Mouse (Mus musculus): ENCODE data around the gene Anapc1. TPM values are rescaled to one million over a fixed set of nuclear protein-coding genes. Genes with fewer than 3 reads are reported as not detected.
A peak's percentile ranks its signal among the peaks of the same experiment; 100 is the strongest.

The Anapc1 gene
- polyA plus RNA-seq, 1 experiment from 2014 or later = 59.5 TPM

- WGBS = 88% methylated on average over 5 of the region's 5 CpGs
- Histone ChIP-seq H3K9me3 (ENCODE audit: control insufficient read depth, low read length) (no peaks in the 10 kb centered on the region; the same call in 1 of the 2 replicates), H3K4me2 (ENCODE audit: low read length) (no peak overlapping the region), H3K4me3 (replicated peaks; ENCODE audit: low read length) (no peak overlapping the region), H3K27me3 (replicated peaks; ENCODE audit: control insufficient read depth, insufficient read depth, low read length) (no peaks in the 10 kb centered on the region), H3K9ac (replicated peaks; ENCODE audit: low read depth, low read length) (no peak overlapping the region), H3K27ac (ENCODE audit: low read length) (no peak overlapping the region), H3K4me1 (replicated peaks; ENCODE audit: control insufficient read depth, insufficient read depth, low read length) (no peaks in the 10 kb centered on the region), H3K36me3 (ENCODE audit: control insufficient read depth, insufficient read depth) (no peaks in the 10 kb centered on the region)
- ATAC-seq = no peak
Measured at GRCm38 (mm10) chr2:128722106-128722710, 35.0 kb upstream of the Anapc1 start.

DNA sequence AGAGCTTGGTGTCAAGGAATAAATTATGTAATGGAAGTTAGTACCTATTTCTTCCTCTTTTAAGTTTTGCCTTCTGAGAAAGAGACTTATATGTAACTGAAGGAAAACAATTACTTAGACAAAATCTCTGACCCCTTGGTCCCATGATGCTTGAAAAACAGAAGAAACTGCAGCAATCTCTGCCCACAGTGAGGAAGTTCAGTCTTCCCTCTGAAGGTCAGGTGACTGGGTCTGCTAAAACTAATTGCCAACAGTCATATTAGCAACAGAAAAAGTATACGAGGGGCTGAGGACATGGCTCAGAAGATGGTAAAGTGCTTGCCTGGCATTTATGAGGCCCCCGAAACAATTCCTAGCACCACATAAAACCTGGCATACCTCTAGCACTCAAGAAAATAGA is 32.2 kb upstream of the Anapc1 start:
- no peak for ATAC-seq
- Histone ChIP-seq H3K4me1 (replicated peaks; ENCODE audit: control insufficient read depth, insufficient read depth, low read length) (no peaks in the 10 kb centered on the region), H3K27me3 (replicated peaks; ENCODE audit: control insufficient read depth, insufficient read depth, low read length) (no peaks in the 10 kb centered on the region), H3K4me2 (ENCODE audit: low read length) (no peak overlapping the region), H3K4me3 (replicated peaks; ENCODE audit: low read length) (no peak overlapping the region), H3K36me3 (ENCODE audit: control insufficient read depth, insufficient read depth) (no peaks in the 10 kb centered on the region), H3K9me3 (ENCODE audit: control insufficient read depth, low read length) (no peaks in the 10 kb centered on the region; the same call in 1 of the 2 replicates), H3K27ac (ENCODE audit: low read length) (no peak overlapping the region), H3K9ac (replicated peaks; ENCODE audit: low read depth, low read length) (no peak overlapping the region)
- 90% methylated on average over 2 of the region's 2 CpGs for WGBS

DNA sequence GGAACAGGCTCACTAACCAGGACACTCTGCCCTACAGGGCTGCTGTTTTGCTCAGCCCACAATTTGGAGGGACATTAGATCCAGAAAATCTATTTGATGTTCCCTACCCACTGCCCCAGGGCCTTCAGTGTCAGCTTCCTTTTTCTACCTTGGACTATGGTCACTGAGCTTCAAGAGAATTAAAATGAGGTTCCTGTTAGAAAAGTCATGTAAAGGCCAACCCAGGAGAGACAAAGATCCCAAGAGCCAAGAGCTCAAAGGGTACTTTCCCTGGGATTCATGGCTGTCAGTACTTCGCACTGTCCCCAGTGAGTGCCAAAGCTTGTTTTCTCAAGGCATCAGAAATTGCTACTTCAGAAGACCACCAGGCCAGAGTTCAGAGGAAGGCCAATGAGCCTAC is 28.8 kb upstream of the Anapc1 start:
- H3K4me3 ChIP-seq (replicated peaks; ENCODE audit: low read length) = no peak overlapping the region
- 91% methylated on average over 1 of the region's 1 CpGs for WGBS
- no peak overlapping the region for H3K27ac ChIP-seq (ENCODE audit: low read length)
- H3K4me1 ChIP-seq (replicated peaks; ENCODE audit: control insufficient read depth, insufficient read depth, low read length) = peaks cover 7% of the 10 kb centered on the region; the same call in 1 of the 2 replicates
- no peak overlapping the region for H3K4me2 ChIP-seq (ENCODE audit: low read length)
- no peaks in the 10 kb centered on the region for H3K36me3 ChIP-seq (ENCODE audit: control insufficient read depth, insufficient read depth)
- no peaks in the 10 kb centered on the region for H3K27me3 ChIP-seq (replicated peaks; ENCODE audit: control insufficient read depth, insufficient read depth, low read length)
- H3K9ac ChIP-seq (replicated peaks; ENCODE audit: low read depth, low read length) = no peak overlapping the region
- H3K9me3 ChIP-seq (ENCODE audit: control insufficient read depth, low read length) = no peaks in the 10 kb centered on the region
- ATAC-seq = no peak

DNA sequence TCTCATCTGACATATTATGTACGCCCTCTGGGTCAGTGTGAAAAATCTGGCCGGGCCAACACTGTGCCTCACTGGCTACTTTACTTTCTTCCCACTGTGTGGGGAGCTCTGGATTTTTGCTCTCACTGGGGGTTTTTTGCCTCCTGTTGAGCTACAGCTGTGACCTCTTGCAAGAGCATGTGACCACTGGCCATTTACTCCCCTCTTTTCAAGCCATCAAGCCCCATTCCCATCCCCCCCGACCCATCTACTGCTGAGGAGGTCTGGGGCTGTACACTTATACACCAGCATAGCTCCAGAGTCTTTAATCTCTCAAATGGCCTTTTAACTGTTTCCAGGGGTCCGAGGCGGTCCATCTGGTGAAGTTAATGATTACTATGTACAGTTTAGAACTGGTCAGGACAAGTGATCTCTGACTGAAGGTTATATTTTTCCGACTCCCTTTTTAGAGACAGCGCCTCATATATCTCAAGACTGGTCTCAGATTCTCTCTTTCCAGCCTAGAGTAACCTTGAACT is 27.6 kb upstream of the Anapc1 start:
- Histone ChIP-seq H3K27me3 (replicated peaks; ENCODE audit: control insufficient read depth, insufficient read depth, low read length) (no peaks in the 10 kb centered on the region), H3K4me3 (replicated peaks; ENCODE audit: low read length) (no peak overlapping the region), H3K9ac (replicated peaks; ENCODE audit: low read depth, low read length) (no peak overlapping the region), H3K4me2 (ENCODE audit: low read length) (no peak overlapping the region), H3K36me3 (ENCODE audit: control insufficient read depth, insufficient read depth) (no peaks in the 10 kb centered on the region), H3K4me1 (replicated peaks; ENCODE audit: control insufficient read depth, insufficient read depth, low read length) (peaks cover 7% of the 10 kb centered on the region; the same call in 1 of the 2 replicates), H3K27ac (ENCODE audit: low read length) (no peak overlapping the region), H3K9me3 (ENCODE audit: control insufficient read depth, low read length) (no peaks in the 10 kb centered on the region)
- ATAC-seq = no peak
- WGBS = 74% methylated on average over 7 of the region's 7 CpGs

- peaks cover 7% of the 10 kb centered on the region; the same call in 1 of the 2 replicates for H3K4me1 ChIP-seq (replicated peaks; ENCODE audit: control insufficient read depth, insufficient read depth, low read length)
- no peak overlapping the region for H3K9ac ChIP-seq (replicated peaks; ENCODE audit: low read depth, low read length)
- ATAC-seq = no peak
- no peaks in the 10 kb centered on the region for H3K36me3 ChIP-seq (ENCODE audit: control insufficient read depth, insufficient read depth)
- no peak overlapping the region for H3K27ac ChIP-seq (ENCODE audit: low read length)
- H3K4me3 ChIP-seq (replicated peaks; ENCODE audit: low read length) = no peak overlapping the region
- H3K9me3 ChIP-seq (ENCODE audit: control insufficient read depth, low read length) = no peaks in the 10 kb centered on the region
- 46% methylated on average over 5 of the region's 5 CpGs for WGBS
- no peak overlapping the region for H3K4me2 ChIP-seq (ENCODE audit: low read length)
- H3K27me3 ChIP-seq (replicated peaks; ENCODE audit: control insufficient read depth, insufficient read depth, low read length) = no peaks in the 10 kb centered on the region
Measured at GRCm38 (mm10) chr2:128713548-128714003, 26.4 kb upstream of the Anapc1 start.

DNA sequence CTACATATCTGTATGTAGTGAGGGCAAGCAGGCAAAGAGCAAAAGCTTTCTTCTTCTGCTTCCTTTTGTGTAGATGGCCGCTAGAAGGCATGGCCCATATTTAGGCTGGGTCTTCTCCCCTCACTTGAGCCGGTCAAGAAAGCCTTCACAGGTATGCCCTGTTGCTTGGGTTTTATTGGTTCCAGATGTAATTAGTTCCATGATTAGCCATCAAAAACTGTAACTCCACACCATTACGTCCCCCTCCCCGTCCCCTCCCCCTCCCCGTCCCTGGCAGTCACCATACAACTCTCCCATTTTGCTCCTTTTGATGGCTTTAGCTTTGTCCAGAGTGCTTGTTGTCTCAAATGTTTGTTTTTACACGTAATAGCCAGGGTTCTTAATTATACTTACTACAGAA is 25.7 kb upstream of the Anapc1 start:
- H3K9ac ChIP-seq (replicated peaks; ENCODE audit: low read depth, low read length) = no peak overlapping the region
- WGBS = 58% methylated on average over 6 of the region's 6 CpGs
- H3K9me3 ChIP-seq (ENCODE audit: control insufficient read depth, low read length) = no peaks in the 10 kb centered on the region
- no peak overlapping the region for H3K4me2 ChIP-seq (ENCODE audit: low read length)
- H3K4me3 ChIP-seq (replicated peaks; ENCODE audit: low read length) = no peak overlapping the region
- no peaks in the 10 kb centered on the region for H3K36me3 ChIP-seq (ENCODE audit: control insufficient read depth, insufficient read depth)
- H3K4me1 ChIP-seq (replicated peaks; ENCODE audit: control insufficient read depth, insufficient read depth, low read length) = peaks cover 7% of the 10 kb centered on the region; the same call in 1 of the 2 replicates
- no peak for ATAC-seq
- H3K27me3 ChIP-seq (replicated peaks; ENCODE audit: control insufficient read depth, insufficient read depth, low read length) = no peaks in the 10 kb centered on the region
- no peak overlapping the region for H3K27ac ChIP-seq (ENCODE audit: low read length)

- Histone ChIP-seq H3K4me3 (replicated peaks; ENCODE audit: low read length) (no peak overlapping the region), H3K4me1 (replicated peaks; ENCODE audit: control insufficient read depth, insufficient read depth, low read length) (peaks cover 7% of the 10 kb centered on the region; the same call in 1 of the 2 replicates), H3K9me3 (ENCODE audit: control insufficient read depth, low read length) (no peaks in the 10 kb centered on the region), H3K27me3 (replicated peaks; ENCODE audit: control insufficient read depth, insufficient read depth, low read length) (no peaks in the 10 kb centered on the region), H3K27ac (ENCODE audit: low read length) (no peak overlapping the region), H3K4me2 (ENCODE audit: low read length) (no peak overlapping the region), H3K9ac (replicated peaks; ENCODE audit: low read depth, low read length) (no peak overlapping the region), H3K36me3 (ENCODE audit: control insufficient read depth, insufficient read depth) (no peaks in the 10 kb centered on the region)
- WGBS = 83% methylated on average over 6 of the region's 6 CpGs
- no peak for ATAC-seq
Measured at GRCm38 (mm10) chr2:128710609-128711008, 23.4 kb upstream of the Anapc1 start.

DNA sequence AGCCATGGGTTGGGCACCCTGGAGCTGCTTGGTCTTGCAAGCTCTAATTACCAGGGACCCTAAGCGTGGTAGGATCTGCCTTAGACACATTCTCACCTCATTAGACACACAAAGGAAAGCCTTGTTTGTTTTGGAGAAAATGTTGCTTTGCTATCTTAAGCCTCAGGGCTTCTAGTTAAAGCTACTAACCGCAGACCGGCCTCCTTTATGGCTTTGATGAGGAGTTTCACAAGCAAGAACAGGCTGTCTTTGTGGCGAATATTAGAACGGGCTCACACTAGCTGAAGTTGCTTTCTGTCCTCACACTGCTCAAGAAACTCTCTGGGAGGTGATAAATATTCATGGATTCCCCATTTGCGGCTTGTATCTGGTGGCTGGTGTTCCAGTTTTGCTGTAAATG is 22.1 kb upstream of the Anapc1 start:
- peaks cover 7% of the 10 kb centered on the region; the same call in 1 of the 2 replicates for H3K4me1 ChIP-seq (replicated peaks; ENCODE audit: control insufficient read depth, insufficient read depth, low read length)
- H3K4me2 ChIP-seq (ENCODE audit: low read length) = no peak overlapping the region
- H3K9me3 ChIP-seq (ENCODE audit: control insufficient read depth, low read length) = no peaks in the 10 kb centered on the region
- WGBS = 6% methylated on average over 6 of the region's 6 CpGs
- H3K27me3 ChIP-seq (replicated peaks; ENCODE audit: control insufficient read depth, insufficient read depth, low read length) = no peaks in the 10 kb centered on the region
- peak; percentile 43; the same call in 1 of the 2 replicates for ATAC-seq
- no peaks in the 10 kb centered on the region for H3K36me3 ChIP-seq (ENCODE audit: control insufficient read depth, insufficient read depth)
- H3K4me3 ChIP-seq (replicated peaks; ENCODE audit: low read length) = no peak overlapping the region
- H3K27ac ChIP-seq (ENCODE audit: low read length) = no peak overlapping the region
- no peak overlapping the region for H3K9ac ChIP-seq (replicated peaks; ENCODE audit: low read depth, low read length)

DNA sequence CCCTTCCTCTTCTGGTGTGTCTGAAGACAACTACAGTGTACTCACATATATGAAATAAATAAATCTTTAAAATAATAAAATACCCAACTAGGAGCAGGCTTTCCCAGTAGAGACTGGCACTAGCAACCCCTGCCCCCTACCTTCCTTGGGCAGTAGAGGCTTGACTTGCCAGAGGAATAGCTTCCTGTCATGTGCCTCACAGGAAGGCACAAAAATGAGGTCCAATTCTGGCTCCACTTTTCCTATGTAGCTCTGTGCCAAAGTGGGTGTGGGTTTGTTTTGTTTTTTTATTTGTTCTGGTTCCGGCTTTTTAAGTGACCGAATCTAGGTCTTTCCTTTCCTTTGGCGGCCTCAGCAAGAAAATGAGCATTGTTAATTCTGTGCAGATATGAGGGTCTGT is 17.3 kb upstream of the Anapc1 start:
- Histone ChIP-seq H3K4me3 (replicated peaks; ENCODE audit: low read length) (no peak overlapping the region), H3K9me3 (ENCODE audit: control insufficient read depth, low read length) (no peaks in the 10 kb centered on the region), H3K27ac (ENCODE audit: low read length) (no peak overlapping the region), H3K27me3 (replicated peaks; ENCODE audit: control insufficient read depth, insufficient read depth, low read length) (no peaks in the 10 kb centered on the region), H3K9ac (replicated peaks; ENCODE audit: low read depth, low read length) (no peak overlapping the region), H3K4me2 (ENCODE audit: low read length) (no peak overlapping the region), H3K36me3 (ENCODE audit: control insufficient read depth, insufficient read depth) (no peaks in the 10 kb centered on the region), H3K4me1 (replicated peaks; ENCODE audit: control insufficient read depth, insufficient read depth, low read length) (no peaks in the 10 kb centered on the region)
- 85% methylated on average over 3 of the region's 3 CpGs for WGBS
- ATAC-seq = no peak
